Mouse (Mus musculus) bone marrow, adult 2 months (tissue): ENCODE results near the gene Olfr322. TPM values are rescaled to one million over a fixed set of nuclear protein-coding genes. Genes with fewer than 3 reads are reported as not detected.

ENCODE experiments used
- H3K27ac ChIP-seq: fragments of 200-500 bp; 2 replicates; pipeline ENCODE4 v1.5.1; 2012; ENCODE audit warnings: low read depth, mild to moderate bottlenecking, control low read depth, inconsistent platforms, low read length; ENCODE audit not compliant: control insufficient read depth, poor library complexity, insufficient read depth
- H3K4me1 ChIP-seq: fragments of 200-500 bp; 2 replicates; pipeline ENCODE4 v1.6.1; 2011; ENCODE audit warnings: low read length; ENCODE audit not compliant: control insufficient read depth, insufficient read depth
- H3K4me3 ChIP-seq: fragments of 200-500 bp; replicated peaks from 2 replicates; pipeline ENCODE3; 2011; ENCODE audit warnings: mild to moderate bottlenecking, low read depth, low read length, control low read depth; ENCODE audit not compliant: control insufficient read depth
- CTCF ChIP-seq: fragments of 200-500 bp; IDR thresholded peaks from 2 replicates; pipeline ENCODE4 v1.5.1; 2011; ENCODE audit warnings: low read length, control low read depth; ENCODE audit not compliant: control insufficient read depth, insufficient read depth
- POLR2A ChIP-seq: fragments of 200-500 bp; IDR thresholded peaks from 2 replicates; pipeline ENCODE4 v1.6.1; 2011; ENCODE audit warnings: low read depth, mild to moderate bottlenecking, control low read depth, low read length, borderline replicate concordance; ENCODE audit not compliant: control insufficient read depth
- WGBS: fragments of 180-500 bp; shearing (Covaris S2); methylation state at CpG from one replicate; pipeline ENCODE4 v1.1.7; 2018; 5-methylcytosine and 5-hydroxymethylcytosine counted together
- polyA plus RNA-seq: library from polyadenylated mRNA; stranded (reverse); fragments of >200 nt; gene quantifications from 2 replicates; pipeline ENCODE4 v1.2.4, GENCODE M21; 2011; ENCODE audit warnings: low replicate concordance; ENCODE audit not compliant: missing spikeins, insufficient read depth, insufficient read length

The Olfr322 gene
- polyA plus RNA-seq: 0.77 TPM in 1 of 2 replicates, not detected in the other

- Histone ChIP-seq H3K4me3 (no peak within 1 kb of the TSS), H3K27ac (no peak within 1 kb of the TSS), H3K4me1 (no peaks in the 10 kb centered on the region)
- 76% methylated on average over 4 of the region's 4 CpGs for WGBS
- TF ChIP-seq CTCF: no peak
Observed at GRCm38 (mm10) chr11:58658596-58658995, at the start of gene Olfr322. Olfr322 (plus strand) TSS chr11:58658782.

DNA sequence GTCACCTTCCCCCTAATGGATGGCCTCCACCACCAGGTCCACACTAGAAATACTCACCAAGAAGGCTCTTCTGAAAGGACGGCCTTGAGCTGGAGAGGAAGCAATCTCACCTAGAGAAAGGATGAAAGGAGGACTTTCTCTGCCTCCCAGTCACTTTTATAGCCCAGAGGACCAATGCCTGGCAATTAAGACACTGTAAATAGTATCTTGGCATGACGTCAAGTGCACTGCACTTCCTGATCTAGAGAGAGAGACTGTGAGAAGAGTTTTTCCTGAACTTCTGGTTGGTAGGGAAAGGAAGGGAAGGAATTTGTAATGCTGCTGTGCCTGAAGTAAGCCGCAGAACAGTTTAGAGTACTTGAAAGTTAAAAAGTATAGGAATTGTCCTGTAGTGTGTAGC is 45.2 kb upstream of the Olfr322 start:
- 50% methylated on average over 3 of the region's 3 CpGs for WGBS
- H3K27ac ChIP-seq: no peak overlapping the region
- no peak for TF ChIP-seq POLR2A
- no peak for TF ChIP-seq CTCF
- no peaks in the 10 kb centered on the region for H3K4me1 ChIP-seq
- no peak overlapping the region for H3K4me3 ChIP-seq

DNA sequence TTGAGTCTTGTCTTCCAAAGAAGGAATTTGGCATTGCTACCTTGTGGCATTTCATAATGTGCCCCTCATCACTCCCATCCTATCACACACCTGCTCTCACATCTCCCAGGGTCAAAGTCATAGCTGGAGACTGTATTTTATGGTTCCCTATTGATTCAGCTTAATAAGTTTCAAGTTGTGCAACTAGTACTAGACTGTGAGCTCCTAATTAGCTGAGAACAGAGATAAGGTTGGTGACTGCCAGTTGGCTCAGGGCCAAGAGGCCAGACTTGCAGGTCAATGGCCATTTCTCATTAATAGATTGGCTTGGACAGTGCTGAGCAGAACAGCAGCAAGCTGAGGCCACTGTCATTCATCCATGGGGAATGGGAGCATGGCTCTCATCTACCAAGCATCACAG is 44.1 kb upstream of the Olfr322 start:
- Histone ChIP-seq H3K4me1 (no peaks in the 10 kb centered on the region), H3K27ac (no peak overlapping the region)
- TF ChIP-seq POLR2A: no peak
- TF ChIP-seq CTCF: no peak

DNA sequence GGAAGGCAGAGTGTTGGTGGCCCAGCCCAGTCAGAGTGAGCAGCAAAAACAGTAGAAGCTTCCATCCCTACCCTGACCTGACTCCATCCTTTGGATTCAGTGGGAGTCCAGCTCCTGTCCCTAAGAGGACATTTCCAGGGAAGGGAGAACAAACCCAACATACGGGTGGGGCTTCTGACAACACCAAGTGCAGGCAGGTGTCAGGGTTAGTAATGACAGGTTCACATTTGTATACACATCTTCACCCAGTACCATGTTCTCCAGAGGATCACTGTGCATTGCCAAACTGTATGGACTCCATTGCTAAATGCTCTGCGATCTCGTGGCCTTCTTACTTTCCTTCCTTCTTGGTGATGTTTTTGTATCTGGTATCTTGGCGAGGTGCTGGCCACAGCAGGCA is 42.6 kb upstream of the Olfr322 start, which contains the start of gene 2210407C18Rik:
Gene 2210407C18Rik (minus strand): TSS at position 101 of the 400 bp plus-strand sequence.
- Histone ChIP-seq H3K4me3 (no peak within 1 kb of the TSS), H3K27ac (no peak within 1 kb of the TSS), H3K4me1 (no peaks in the 10 kb centered on the region)
- 75% methylated on average over 4 of the region's 4 CpGs for WGBS
- no peak for TF ChIP-seq POLR2A
- no peak for TF ChIP-seq CTCF

More for the DNA sequence above, 44.1 kb upstream of the Olfr322 start:
- no peak overlapping the region for H3K4me3 ChIP-seq

DNA sequence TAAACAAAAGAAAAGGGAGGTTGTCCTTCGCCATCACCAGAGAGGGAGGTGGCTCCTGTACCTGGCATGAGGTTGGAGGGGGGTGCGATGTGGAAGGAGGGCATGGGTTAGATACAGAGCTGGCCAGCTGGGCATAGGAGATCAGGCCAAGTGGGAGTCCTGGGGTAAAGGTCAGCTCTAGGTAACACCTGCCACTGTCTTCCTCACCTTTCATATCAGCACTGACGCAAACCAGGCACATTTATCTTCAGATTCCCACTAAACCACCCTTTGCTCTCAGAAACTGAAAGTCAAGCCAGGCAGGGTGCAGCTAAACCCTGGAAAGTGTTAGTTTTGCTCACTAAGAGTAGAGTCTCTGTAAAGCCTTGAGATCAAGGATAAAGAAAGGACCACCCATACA is 40.2 kb upstream of the Olfr322 start:
- no peak overlapping the region for H3K27ac ChIP-seq
- H3K4me3 ChIP-seq: no peak overlapping the region
- no peaks in the 10 kb centered on the region for H3K4me1 ChIP-seq
- no peak for TF ChIP-seq CTCF
- no peak for TF ChIP-seq POLR2A
- 76% methylated on average over 3 of the region's 3 CpGs for WGBS

DNA sequence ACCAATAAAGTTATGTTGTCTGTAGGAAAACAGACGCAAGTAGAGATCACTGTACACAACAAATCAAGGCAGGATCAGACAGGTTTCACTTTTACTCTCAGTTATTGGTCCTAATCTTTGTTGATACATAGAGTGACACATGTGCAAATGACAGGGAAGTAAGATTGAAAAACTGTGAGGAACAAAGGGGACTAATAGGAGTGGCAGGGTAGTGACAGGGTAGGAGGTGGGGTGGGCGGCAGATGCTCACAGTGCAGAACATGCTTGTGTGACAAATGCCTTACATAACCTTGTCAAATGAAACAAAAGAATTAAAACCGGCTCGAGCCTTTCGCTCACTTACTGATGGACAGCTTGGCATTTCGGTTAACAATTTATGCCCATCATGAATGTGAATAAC is 39.8 kb upstream of the Olfr322 start:
- H3K4me3 ChIP-seq: no peak overlapping the region
- no peaks in the 10 kb centered on the region for H3K4me1 ChIP-seq
- TF ChIP-seq POLR2A: no peak
- no peak for TF ChIP-seq CTCF
- H3K27ac ChIP-seq: no peak overlapping the region
- 79% methylated on average over 6 of the region's 6 CpGs for WGBS

DNA sequence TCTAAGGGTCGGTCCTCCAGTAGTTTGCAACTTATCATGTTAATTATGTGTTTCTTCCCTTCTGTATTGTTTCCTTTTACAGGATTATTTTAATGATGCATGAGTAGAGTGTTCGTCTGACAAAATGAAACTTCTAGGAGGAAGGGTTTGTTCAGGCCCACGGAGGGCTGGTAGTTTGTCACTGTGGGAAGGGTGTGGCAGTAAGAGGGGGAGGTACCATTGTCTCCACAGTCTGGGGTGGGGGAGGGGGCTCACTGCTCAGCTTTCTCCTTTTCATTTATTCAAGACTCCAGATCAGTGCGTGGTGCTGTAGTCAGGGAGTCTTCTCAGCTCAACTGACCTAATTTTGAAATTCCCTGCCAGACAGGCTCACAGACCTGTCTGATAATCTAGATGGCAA is 32.4 kb upstream of the Olfr322 start:
- 35% methylated on average over 4 of the region's 4 CpGs for WGBS
- no peak overlapping the region for H3K4me3 ChIP-seq
- no peak overlapping the region for H3K27ac ChIP-seq
- H3K4me1 ChIP-seq: no peaks in the 10 kb centered on the region; the same call in 1 of the 2 replicates
- TF ChIP-seq CTCF (no peak), POLR2A (no peak)

DNA sequence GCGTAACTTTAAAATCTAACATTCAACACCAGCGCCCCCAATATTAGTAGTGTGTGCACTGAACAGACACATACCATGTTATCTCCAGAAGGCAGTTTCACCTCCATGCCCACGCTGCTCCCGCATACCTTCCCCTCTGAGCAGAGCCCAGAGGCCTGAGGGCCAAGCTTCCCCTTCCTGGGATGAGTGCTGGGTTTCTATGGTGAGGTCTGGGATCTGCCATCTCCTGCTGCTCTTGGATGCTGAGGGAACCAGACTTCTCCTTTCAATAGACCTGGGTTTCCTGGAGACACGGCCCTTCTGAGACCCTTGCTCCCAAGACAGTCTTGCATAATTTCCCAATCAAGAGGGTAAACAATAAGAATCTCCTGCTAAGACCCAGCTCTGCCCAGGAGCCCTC is 28.2 kb upstream of the Olfr322 start, which contains the start of gene Olfr323:
Gene Olfr323 (minus strand): TSS at position 101 of the 400 bp plus-strand sequence.
- TF ChIP-seq POLR2A: no peak
- Histone ChIP-seq H3K27ac (no peak within 1 kb of the TSS), H3K4me3 (no peak within 1 kb of the TSS), H3K4me1 (no peaks in the 10 kb centered on the region; the same call in 1 of the 2 replicates)
- WGBS: 67% methylated on average over 5 of the region's 5 CpGs

DNA sequence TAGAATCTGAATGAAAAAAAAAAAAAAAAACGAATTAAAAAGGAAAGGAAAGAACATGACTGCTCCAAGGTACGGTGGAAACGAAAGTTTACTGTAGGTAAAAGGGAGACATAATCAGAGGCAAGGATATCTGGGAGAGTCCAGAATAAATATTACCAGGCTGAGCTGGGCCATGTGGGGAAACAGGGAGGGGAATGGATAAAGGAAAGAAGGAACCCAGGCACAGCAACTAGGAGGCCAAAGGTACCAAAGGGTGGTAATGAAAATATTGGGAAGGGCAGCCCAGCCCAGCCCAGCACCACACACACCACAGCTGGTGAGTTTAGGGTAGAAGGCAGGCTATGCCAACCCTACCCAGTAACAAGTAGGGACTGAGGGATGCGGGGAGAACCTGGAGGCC is 23.7 kb upstream of the Olfr322 start:
- 56% methylated on average over 4 of the region's 4 CpGs for WGBS
- H3K4me1 ChIP-seq: no peaks in the 10 kb centered on the region; the same call in 1 of the 2 replicates
- TF ChIP-seq CTCF: no peak
- no peak for TF ChIP-seq POLR2A
- H3K4me3 ChIP-seq: no peak overlapping the region
- no peak overlapping the region for H3K27ac ChIP-seq
